Mouse (Mus musculus) ES-E14 (cell line): Measurements from ENCODE around the gene Malsu1.

Experiments
- CHD2 ChIP-seq: IDR thresholded peaks from 2 replicates; pipeline ENCODE4 v1.6.1; 2014; ENCODE audit warnings: mild to moderate bottlenecking, low read depth, low read length, inconsistent platforms
- HCFC1 ChIP-seq: IDR thresholded peaks from 2 replicates; pipeline ENCODE4 v1.6.1; 2012; ENCODE audit warnings: low read length, inconsistent platforms, borderline replicate concordance; ENCODE audit not compliant: insufficient read depth
- MAFK ChIP-seq: IDR thresholded peaks from 2 replicates; pipeline ENCODE4 v1.6.1; 2014; ENCODE audit warnings: mild to moderate bottlenecking, low read depth, low read length, inconsistent platforms; ENCODE audit not compliant: insufficient read depth
- ZC3H11A ChIP-seq: IDR thresholded peaks from 2 replicates; pipeline ENCODE4 v1.6.1; 2012; ENCODE audit warnings: low read depth, mild to moderate bottlenecking, inconsistent platforms, low read length, borderline replicate concordance
- ZNF384 ChIP-seq: IDR thresholded peaks from 2 replicates; pipeline ENCODE4 v1.6.1; 2012; ENCODE audit warnings: low read depth, low read length, inconsistent platforms

GRCm38 (mm10) chr6:49120370-49120769, 46.8 kb downstream of the Malsu1 start:
- TF ChIP-seq ZNF384 (no peak), CHD2 (no peak), MAFK (no peak), HCFC1 (no peak), ZC3H11A (no peak)
